In the genomic region with DNA sequence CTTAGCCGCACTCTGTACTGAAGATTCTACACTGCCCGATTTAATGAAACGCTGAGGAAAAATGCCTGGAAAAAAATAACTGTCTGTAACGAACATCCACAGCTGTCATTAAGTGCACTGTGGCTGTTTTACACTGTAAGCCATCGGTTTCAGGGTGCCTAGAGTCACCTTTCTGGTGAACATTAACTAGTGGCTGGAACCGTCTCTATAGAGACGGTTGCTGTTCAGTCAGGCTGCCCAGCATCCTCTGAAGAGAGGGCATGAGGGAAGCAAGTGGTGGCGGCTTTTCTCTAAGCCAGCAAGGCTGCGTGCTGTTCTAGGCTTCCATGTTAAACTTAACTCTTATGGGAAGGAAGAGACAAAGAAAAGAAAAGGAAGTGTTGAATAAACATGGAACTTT, we compare ENCODE assay signal across 21 mouse cellular contexts. TPM values are rescaled to one million over a fixed set of nuclear protein-coding genes. Genes with fewer than 3 reads are reported as not detected.
DNase-seq lines count a peak whose midpoint lies in the region; ATAC-seq and TF ChIP-seq lines count a peak whose summit lies in the region.
"Had no signal": no experiment of that assay in that cellular context is flagged by ENCODE, and none has a peak within 500 bp of the region (broad histone marks: within the 10 kb centered on the region; RNA-seq: fewer than 3 reads in every experiment).

No protein-coding gene starts in this region.

- no peak overlapping the region for H3K27ac ChIP-seq in kidney, adult 2 months (ENCODE audit: insufficient read depth, low read depth, low read length)
- H3K27ac ChIP-seq in kidney, embryonic 15.5 days, result no peak overlapping the region
- H3K27ac ChIP-seq in kidney, embryonic 16.5 days (ENCODE audit: low read length), result no peak overlapping the region

- DNase-seq in kidney, adult 2 months, result peak; percentile 35
- no peak for DNase-seq in kidney, adult 11 months
- no peak for DNase-seq in kidney, adult 8-10 months
- no peak for DNase-seq in kidney, postnatal 10 days
- DNase-seq: adrenal gland, adult 2 months; adrenal gland, adult 8-10 months; adrenal gland, postnatal 10 days; adrenal gland, postnatal 14 days; adrenal gland, postnatal 25 days; adrenal gland, postnatal 36 days; B cell, adult 2 months; cerebellum, adult 11 months; cerebellum, adult 11-12 months; cerebellum, adult 18-20 months had no signal

- no peak overlapping the region for H3K4me2 ChIP-seq in kidney, embryonic 15.5 days
- H3K4me2 ChIP-seq in kidney, embryonic 16.5 days (replicated peaks; ENCODE audit: low read depth, low read length), result no peak overlapping the region

- H3K9ac ChIP-seq in kidney, embryonic 15.5 days, result no peak overlapping the region
- no peak overlapping the region for H3K9ac ChIP-seq in kidney, embryonic 16.5 days (replicated peaks; ENCODE audit: low read length)

- H3K36me3 ChIP-seq in kidney, adult 2 months (ENCODE audit: control insufficient read depth, insufficient read depth, low read length), result peaks cover 4% of the 10 kb centered on the region; the same call in 1 of the 2 replicates
- peaks cover 79% of the 10 kb centered on the region for H3K36me3 ChIP-seq in kidney, embryonic 15.5 days
- H3K36me3 ChIP-seq in kidney, embryonic 16.5 days (ENCODE audit: insufficient read depth, low read length), result peaks cover 63% of the 10 kb centered on the region

- 48% methylated on average over 9 of the region's 9 CpGs for WGBS in kidney, adult 2 months
- WGBS in kidney, embryonic 15.5 days, result 89% methylated on average over 9 of the region's 9 CpGs
- WGBS in kidney, embryonic 16.5 days, result 77% methylated on average over 9 of the region's 9 CpGs

- no peak for TF ChIP-seq CTCF in kidney, adult 2 months (conservative IDR thresholded peaks at IDR 0.05; ENCODE audit: insufficient read depth, insufficient read length, low read depth, low read length)

- H3K9me3 ChIP-seq in kidney, embryonic 15.5 days (replicated peaks), result no peaks in the 10 kb centered on the region
- no peaks in the 10 kb centered on the region for H3K9me3 ChIP-seq in kidney, embryonic 16.5 days (ENCODE audit: low read length)
- H3K9me3 ChIP-seq: G1E had no signal

- no peak for TF ChIP-seq POLR2A in kidney, adult 2 months (IDR thresholded peaks at IDR 0.05; ENCODE audit: low read depth, low read length)

- no peak overlapping the region for H3K4me3 ChIP-seq in kidney, adult 2 months (ENCODE audit: insufficient read depth, low read depth, low read length)
- no peak overlapping the region for H3K4me3 ChIP-seq in kidney, embryonic 15.5 days (replicated peaks)
- H3K4me3 ChIP-seq in kidney, embryonic 16.5 days (ENCODE audit: low read length), result no peak overlapping the region

- no peaks in the 10 kb centered on the region for H3K27me3 ChIP-seq in kidney, adult 2 months (replicated peaks; ENCODE audit: control insufficient read depth, insufficient read depth, low read length)
- no peaks in the 10 kb centered on the region for H3K27me3 ChIP-seq in kidney, embryonic 15.5 days
- H3K27me3 ChIP-seq in kidney, embryonic 16.5 days (ENCODE audit: insufficient read depth, low read length), result no peaks in the 10 kb centered on the region
- H3K27me3 ChIP-seq: CH12.LX, Patski had no signal

- peak; percentile 69; the same call in 1 of the 2 replicates for ATAC-seq in kidney, embryonic 15.5 days (replicated peaks; ENCODE audit: low FRiP score)
- peak; percentile 54; the same call in 1 of the 2 replicates for ATAC-seq in kidney, embryonic 16.5 days (ENCODE audit: low FRiP score, low TSS enrichment)
- ATAC-seq: activated CD4-positive, CD25-positive, alpha-beta regulatory T cell, adult 4 months; CD4-positive, CD25-positive, alpha-beta regulatory T cell, adult 4 months; Patski had no signal

- H3K4me1 ChIP-seq in kidney, adult 2 months (ENCODE audit: control insufficient read depth, insufficient read depth, low read length), result no peaks in the 10 kb centered on the region
- 0 out of 2 replicates have a peak, but pooled peaks cover 4% of the 10 kb centered on the region for H3K4me1 ChIP-seq in kidney, embryonic 15.5 days
- no peaks in the 10 kb centered on the region for H3K4me1 ChIP-seq in kidney, embryonic 16.5 days (ENCODE audit: insufficient read depth, low read length)

RNA-seq across cellular contexts. Expression of a gene that starts 22.9 kb away (rescaled TPM):
- polyA plus RNA-seq in kidney, adult 2 months (2012; rRNA removed), result 22.9 and 24.9 TPM in 2 replicates
- polyA plus RNA-seq in kidney, embryonic 15.5 days (2015; fragmentation: Nextera tagmentation; extraction: Ambion mirVana), result 41.3 and 44.1 TPM in 2 replicates
- polyA plus RNA-seq in kidney, embryonic 16.5 days (2015; fragmentation: Nextera tagmentation; extraction: Ambion mirVana), result 15.7 and 35.9 TPM in 2 replicates

RNA-seq across cellular contexts. Expression of a gene that starts 47.0 kb away (rescaled TPM):
- 3.5 and 4.4 TPM in 2 replicates for polyA plus RNA-seq in kidney, adult 2 months (2012; rRNA removed)
- polyA plus RNA-seq in kidney, embryonic 15.5 days (2015; fragmentation: Nextera tagmentation; extraction: Ambion mirVana), result 6.0 and 6.4 TPM in 2 replicates
- polyA plus RNA-seq in kidney, embryonic 16.5 days (2015; fragmentation: Nextera tagmentation; extraction: Ambion mirVana), result 5.0 and 5.2 TPM in 2 replicates
- polyA plus RNA-seq: activated CD4-positive, CD25-positive, alpha-beta regulatory T cell, adult 4 months; G1E had no signal
